Mouse (Mus musculus) stomach, postnatal 0 days (tissue): ENCODE results near the gene Kcnj6.

Experiments
- CTCF ChIP-seq: IDR thresholded peaks from 2 replicates; pipeline ENCODE4 v1.5.1; 2016; ENCODE audit warnings: antibody characterized with exemption, low read depth, mild to moderate bottlenecking, moderate library complexity
- EP300 ChIP-seq: optimal IDR thresholded peaks from 2 replicates; pipeline ENCODE3; 2016; ENCODE audit warnings: antibody characterized with exemption

- TF ChIP-seq CTCF, result peak; percentile 79
- TF ChIP-seq EP300, result no peak
These were observed 253.5 kb downstream of the Kcnj6 start for GRCm38 (mm10) chr16:94743853-94744501.
